Mouse (Mus musculus) limb, embryonic 14.5 days (tissue): ENCODE measurements at regions not wholly inside any gene's neighbourhood (a gene's known extent, or its start where the extent isn't known, plus 50 kb on each side); places are given as distances from the start of the nearest gene placed in this dataset.

Source experiments
- ATAC-seq: fragments of 200-750 bp; cut with Nextera tagmentation; 2 replicates; pipeline ENCODE4 v1.8.0; 2017; ENCODE audit warnings: low read depth, moderate number of reproducible peaks, moderate TSS enrichment; ENCODE audit not compliant: low FRiP score
- DNase-seq: peaks from one replicate; pipeline ENCODE4 v3.0.0-alpha.2; 2015; ENCODE audit warnings: low spot score
- H3K27ac ChIP-seq: fragments of 300-500 bp; sonication (generic); replicated peaks from 2 replicates; pipeline ENCODE4 v1.5.1; 2014; ENCODE audit warnings: low read depth, mild to moderate bottlenecking, low read length, moderate library complexity, mixed read lengths
- H3K27me3 ChIP-seq: fragments of 300-500 bp; sonication (generic); 2 replicates; pipeline ENCODE4 v1.6.1; 2014; ENCODE audit warnings: low read length, mixed read lengths; ENCODE audit not compliant: control insufficient read depth, insufficient read depth
- H3K36me3 ChIP-seq: fragments of 300-500 bp; sonication (generic); 2 replicates; pipeline ENCODE4 v1.6.1; 2014; ENCODE audit warnings: mild to moderate bottlenecking, low read length, moderate library complexity, mixed read lengths; ENCODE audit not compliant: control insufficient read depth, insufficient read depth
- H3K4me1 ChIP-seq: fragments of 300-500 bp; sonication (generic); 2 replicates; pipeline ENCODE4 v1.6.1; 2014; ENCODE audit warnings: antibody characterized with exemption, low read length, mixed read lengths; ENCODE audit not compliant: control insufficient read depth, insufficient read depth
- H3K4me2 ChIP-seq: fragments of 300-500 bp; sonication (generic); replicated peaks from 2 replicates; pipeline ENCODE4 v1.6.1; 2014; ENCODE audit warnings: low read depth, mild to moderate bottlenecking, low read length, moderate library complexity; ENCODE audit not compliant: severe bottlenecking
- H3K4me3 ChIP-seq: fragments of 300-500 bp; sonication (generic); replicated peaks from 2 replicates; pipeline ENCODE4 v1.5.1; 2014; ENCODE audit warnings: low read length
- H3K9ac ChIP-seq: fragments of 300-500 bp; sonication (generic); 2 replicates; pipeline ENCODE4 v1.6.1; 2014; ENCODE audit warnings: mild to moderate bottlenecking, low read depth, low read length, moderate library complexity; ENCODE audit not compliant: severe bottlenecking
- H3K9me3 ChIP-seq: fragments of 300-500 bp; sonication (generic); 2 replicates; pipeline ENCODE4 v1.6.1; 2016; ENCODE audit warnings: low read length; ENCODE audit not compliant: control insufficient read depth
- POLR2A ChIP-seq: fragments of 200-500 bp; IDR thresholded peaks from 2 replicates; pipeline ENCODE4 v1.8.0; 2012; ENCODE audit warnings: inconsistent platforms, mild to moderate bottlenecking, moderate library complexity, borderline replicate concordance; ENCODE audit not compliant: insufficient read depth, insufficient read length; ENCODE audit errors: extremely low read depth
- WGBS: fragments of 180-500 bp; shearing (Covaris S2); extraction: QIAGEN DNeasy Blood & Tissue Kit; methylation state at CpG from one replicate; pipeline ENCODE4 v1.1.7; 2014; 5-methylcytosine and 5-hydroxymethylcytosine counted together

- Histone ChIP-seq H3K9me3 (no peaks in the 10 kb centered on the region), H3K36me3 (no peaks in the 10 kb centered on the region), H3K27me3 (no peaks in the 10 kb centered on the region), H3K9ac (no peak overlapping the region), H3K4me2 (no peak overlapping the region), H3K4me1 (no peaks in the 10 kb centered on the region), H3K27ac (no peak overlapping the region), H3K4me3 (no peak overlapping the region)
- ATAC-seq: peak; percentile 76
- DNase-seq: peak; percentile 80
- TF ChIP-seq POLR2A: no peak
- WGBS: 9% methylated on average over 16 of the region's 16 CpGs
Observed at GRCm38 (mm10) chr1:155006539-155007486, 92.6 kb downstream of the Ier5 start.

- no peak overlapping the region for H3K27ac ChIP-seq
- H3K27me3 ChIP-seq: no peaks in the 10 kb centered on the region
- H3K4me2 ChIP-seq: no peak overlapping the region
- no peaks in the 10 kb centered on the region for H3K9me3 ChIP-seq
- WGBS: 86% methylated on average over 10 of the region's 10 CpGs
- H3K36me3 ChIP-seq: no peaks in the 10 kb centered on the region
- no peak for TF ChIP-seq POLR2A
- H3K4me3 ChIP-seq: no peak overlapping the region
- no peak overlapping the region for H3K9ac ChIP-seq
- no peak for DNase-seq
- no peaks in the 10 kb centered on the region for H3K4me1 ChIP-seq
- ATAC-seq: no peak
Observed at GRCm38 (mm10) chr1:155006099-155006498, 93.3 kb downstream of the Ier5 start.

GRCm38 (mm10) chr1:155000301-155000700 is 99.1 kb downstream of the Ier5 start:
- Histone ChIP-seq H3K36me3 (no peaks in the 10 kb centered on the region), H3K4me2 (no peak overlapping the region), H3K9me3 (no peaks in the 10 kb centered on the region), H3K4me3 (no peak overlapping the region), H3K9ac (no peak overlapping the region), H3K4me1 (no peaks in the 10 kb centered on the region), H3K27me3 (no peaks in the 10 kb centered on the region), H3K27ac (no peak overlapping the region)
- DNase-seq (no peak), ATAC-seq (no peak)
- no peak for TF ChIP-seq POLR2A

GRCm38 (mm10) chr1:154999501-155000131 is 99.8 kb downstream of the Ier5 start:
- H3K4me2 ChIP-seq: no peak overlapping the region
- H3K36me3 ChIP-seq: no peaks in the 10 kb centered on the region
- no peak overlapping the region for H3K4me3 ChIP-seq
- DNase-seq: no peak
- no peak for ATAC-seq
- no peak overlapping the region for H3K27ac ChIP-seq
- no peaks in the 10 kb centered on the region for H3K4me1 ChIP-seq
- no peaks in the 10 kb centered on the region for H3K9me3 ChIP-seq
- H3K27me3 ChIP-seq: no peaks in the 10 kb centered on the region
- WGBS: 80% methylated on average over 9 of the region's 9 CpGs
- no peak overlapping the region for H3K9ac ChIP-seq
- TF ChIP-seq POLR2A: no peak

GRCm38 (mm10) chr1:154995778-154996390 is 103.6 kb downstream of the Ier5 start:
- Histone ChIP-seq H3K9ac (no peak overlapping the region), H3K27me3 (no peaks in the 10 kb centered on the region), H3K36me3 (no peaks in the 10 kb centered on the region), H3K4me2 (no peak overlapping the region), H3K4me3 (no peak overlapping the region), H3K27ac (no peak overlapping the region), H3K9me3 (no peaks in the 10 kb centered on the region), H3K4me1 (no peaks in the 10 kb centered on the region)
- DNase-seq (no peak), ATAC-seq (peak; percentile 15; the same call in 1 of the 2 replicates)
- no peak for TF ChIP-seq POLR2A
- WGBS: 67% methylated on average over 9 of the region's 9 CpGs
